Mouse (Mus musculus) cerebellum, adult 2 months (tissue): Measurements from ENCODE around the gene Slc35e3. TPM values are rescaled to one million over a fixed set of nuclear protein-coding genes. Genes with fewer than 3 reads are reported as not detected.

Experiments used
- DNase-seq, 2 experiments: peaks; one replicate each; pipeline ENCODE4 v3.0.0; 2021
- H3K27ac ChIP-seq: fragments of 200-500 bp; 2 replicates; pipeline ENCODE4 v1.5.1; 2012; ENCODE audit warnings: low read length, control low read depth, inconsistent platforms; ENCODE audit not compliant: insufficient read depth
- H3K27me3 ChIP-seq: fragments of 200-500 bp; 2 replicates; pipeline ENCODE4 v1.6.1; 2012; ENCODE audit warnings: inconsistent platforms, mild to moderate bottlenecking, low read length, moderate library complexity; ENCODE audit not compliant: control insufficient read depth, insufficient read depth
- H3K4me1 ChIP-seq: fragments of 200-500 bp; 2 replicates; pipeline ENCODE4 v1.6.1; 2011; ENCODE audit warnings: low read length; ENCODE audit not compliant: control insufficient read depth, insufficient read depth
- H3K4me3 ChIP-seq: fragments of 200-500 bp; replicated peaks from 2 replicates; pipeline ENCODE3; 2011; ENCODE audit warnings: mild to moderate bottlenecking, low read depth, low read length, control low read depth; ENCODE audit not compliant: insufficient read depth
- CTCF ChIP-seq: fragments of 200-500 bp; IDR thresholded peaks from 2 replicates; pipeline ENCODE4 v1.5.1; 2011; ENCODE audit warnings: low read depth, mild to moderate bottlenecking, control low read depth, low read length, moderate library complexity, borderline replicate concordance; ENCODE audit not compliant: insufficient read depth
- POLR2A ChIP-seq: fragments of 200-500 bp; IDR thresholded peaks from 2 replicates; pipeline ENCODE4 v1.6.1; 2011; ENCODE audit warnings: low read length, control low read depth, borderline replicate concordance; ENCODE audit not compliant: insufficient read depth
- WGBS: fragments of 180-500 bp; shearing (Covaris S2); methylation state at CpG from one replicate; pipeline ENCODE4 v1.1.7; 2018; 5-methylcytosine and 5-hydroxymethylcytosine counted together
- polyA plus RNA-seq: library from polyadenylated mRNA; depleted of rRNA; stranded (reverse); fragments of >200 nt; gene quantifications from 2 replicates; pipeline ENCODE4 v1.2.3, GENCODE M21; 2012; rRNA removed

Gene Slc35e3
- polyA plus RNA-seq, 1 experiment: 27.8 TPM

DNA sequence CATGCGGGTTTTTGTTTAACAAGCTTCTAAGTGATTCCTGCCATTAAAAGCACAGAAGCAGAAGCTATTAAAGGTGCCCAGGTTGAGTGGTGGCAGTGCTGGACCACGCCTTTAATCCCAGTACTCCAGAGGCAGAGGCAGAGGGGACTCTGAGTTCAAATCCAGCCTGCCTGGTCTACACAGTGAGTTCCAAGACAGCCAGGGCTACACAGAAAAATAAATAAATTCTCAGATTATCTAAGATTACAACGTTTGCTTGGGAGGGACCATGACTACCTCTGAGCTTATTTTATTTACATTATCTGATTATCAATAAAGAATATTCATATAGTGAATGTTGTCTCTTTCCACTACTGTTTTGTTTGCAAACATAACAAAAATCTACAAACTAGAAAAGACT lies 59.1 kb downstream of the Slc35e3 start:
- H3K4me1 ChIP-seq: no peaks in the 10 kb centered on the region
- WGBS: 84% methylated on average over 3 of the region's 3 CpGs
- TF ChIP-seq POLR2A (no peak), CTCF (no peak)
- no peak overlapping the region for H3K4me3 ChIP-seq
- no peak for DNase-seq
- H3K27me3 ChIP-seq: no peaks in the 10 kb centered on the region
- no peak overlapping the region for H3K27ac ChIP-seq

DNA sequence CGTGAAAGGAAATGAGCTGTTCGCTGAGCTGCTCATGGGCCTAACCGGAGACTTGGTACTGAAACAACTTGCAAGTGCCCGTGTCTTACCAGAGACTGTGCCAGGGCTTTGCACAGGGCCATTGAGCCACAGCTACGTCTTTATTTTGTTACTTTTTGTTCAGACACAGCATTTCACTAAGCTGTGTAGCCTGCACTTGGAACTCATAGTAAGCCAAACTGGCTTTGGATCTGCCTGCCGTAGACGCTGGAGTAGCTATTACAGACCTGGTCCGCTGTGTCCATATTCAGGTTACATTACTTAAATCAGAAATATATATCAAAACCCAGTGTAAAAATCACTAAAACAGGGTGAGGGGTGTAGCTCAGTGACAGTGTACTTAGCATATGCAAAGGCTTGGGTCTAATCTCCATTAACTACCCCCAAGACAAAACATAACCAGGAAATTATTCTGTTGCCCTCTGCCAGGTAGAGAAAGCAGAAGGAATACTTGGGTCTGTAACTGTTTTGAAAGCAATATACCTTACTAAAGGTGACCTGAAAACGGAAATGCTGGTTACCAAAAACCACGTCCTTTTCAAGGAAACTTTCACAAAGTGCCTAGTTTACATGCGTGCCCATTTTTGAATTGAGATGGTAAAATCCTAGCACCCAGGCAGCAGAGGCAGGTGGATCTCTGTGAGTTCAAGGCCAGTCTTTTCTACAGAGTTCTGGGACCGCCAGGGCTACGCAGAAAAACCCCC lies 60.1 kb downstream of the Slc35e3 start:
- H3K4me3 ChIP-seq: no peak overlapping the region
- no peak for DNase-seq
- TF ChIP-seq POLR2A (no peak), CTCF (no peak)
- no peaks in the 10 kb centered on the region for H3K4me1 ChIP-seq
- 89% methylated on average over 13 of the region's 13 CpGs for WGBS
- no peak overlapping the region for H3K27ac ChIP-seq
- no peaks in the 10 kb centered on the region for H3K27me3 ChIP-seq

DNA sequence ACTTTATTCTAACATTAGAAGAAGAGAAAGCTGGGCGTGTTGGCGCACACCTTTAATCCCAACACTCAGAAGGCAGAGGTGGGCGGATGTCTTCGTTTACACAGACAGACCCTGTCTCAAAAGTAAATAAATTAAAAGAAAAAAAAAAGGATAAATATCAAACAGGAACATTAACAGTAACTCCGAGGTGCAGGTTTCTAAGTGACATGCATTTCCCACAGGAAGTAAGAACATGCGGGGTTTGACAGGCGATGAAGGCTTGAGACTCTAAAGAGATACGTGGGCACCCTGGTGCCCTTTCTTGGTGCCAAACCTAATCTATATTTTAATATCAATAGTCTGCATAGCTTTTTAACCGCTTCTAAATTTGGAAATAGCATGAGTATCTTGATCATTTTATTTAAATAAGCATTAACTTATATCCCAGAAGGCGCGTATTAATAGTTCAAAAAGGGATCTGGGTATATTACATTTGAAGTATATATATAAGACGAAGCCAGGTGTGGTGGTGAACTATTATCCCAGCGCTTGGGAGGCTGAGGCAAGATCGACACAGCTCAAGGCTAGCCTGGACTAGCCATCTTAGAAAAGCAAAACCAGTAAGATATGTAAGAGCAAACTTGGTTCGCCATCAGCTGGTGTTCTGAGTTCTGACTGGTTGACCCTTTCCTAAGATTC lies 60.9 kb downstream of the Slc35e3 start:
- Histone ChIP-seq H3K27me3 (no peaks in the 10 kb centered on the region), H3K4me1 (no peaks in the 10 kb centered on the region), H3K4me3 (no peak overlapping the region), H3K27ac (no peak overlapping the region)
- no peak for DNase-seq
- WGBS: 93% methylated on average over 15 of the region's 15 CpGs
- no peak for TF ChIP-seq POLR2A
- TF ChIP-seq CTCF: no peak

DNA sequence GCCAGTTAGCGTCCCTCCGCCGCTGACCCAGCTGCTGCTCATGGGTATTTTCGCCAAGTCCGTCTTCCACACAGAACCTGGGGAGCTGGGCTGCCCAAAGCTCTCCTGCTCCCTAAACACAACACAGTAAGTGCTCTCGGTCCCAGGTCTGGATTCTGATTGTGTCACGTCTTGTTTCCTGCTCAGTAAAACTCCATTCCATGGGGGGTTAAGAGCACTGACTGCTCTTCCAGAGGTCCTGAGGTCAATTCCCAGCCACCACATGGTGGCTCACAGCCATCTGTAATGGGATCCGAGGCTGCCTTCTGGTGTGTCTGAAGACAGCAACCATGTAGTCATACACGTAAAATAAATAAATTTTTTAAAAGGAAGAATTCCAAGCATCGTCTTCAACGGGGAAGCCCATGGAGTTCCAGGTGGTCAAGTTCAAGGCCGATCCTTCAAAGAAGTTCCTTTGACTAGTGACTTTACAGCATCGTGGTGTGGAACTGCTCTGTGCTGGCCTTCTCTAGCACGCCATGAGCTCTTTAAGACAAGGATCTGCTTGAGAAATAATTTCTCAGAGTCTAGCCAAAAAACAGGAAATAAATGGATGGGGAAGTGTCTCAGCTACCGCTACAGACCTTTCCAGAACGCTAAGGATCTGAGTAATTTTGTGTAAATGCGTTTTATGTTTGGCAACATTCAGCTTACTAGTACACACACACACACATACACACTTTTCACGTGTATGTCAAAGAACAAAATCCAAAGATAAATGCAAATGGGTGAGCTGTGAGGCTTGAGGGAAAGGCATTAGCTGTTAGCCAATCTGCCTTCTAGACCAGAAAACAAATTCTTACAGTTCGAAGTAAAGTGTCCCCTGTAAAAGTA lies 61.6 kb downstream of the Slc35e3 start:
- Histone ChIP-seq H3K27me3 (no peaks in the 10 kb centered on the region), H3K4me1 (no peaks in the 10 kb centered on the region), H3K4me3 (no peak overlapping the region), H3K27ac (no peak overlapping the region)
- DNase-seq: no peak
- no peak for TF ChIP-seq CTCF
- TF ChIP-seq POLR2A: no peak
- WGBS: 84% methylated on average over 19 of the region's 19 CpGs

DNA sequence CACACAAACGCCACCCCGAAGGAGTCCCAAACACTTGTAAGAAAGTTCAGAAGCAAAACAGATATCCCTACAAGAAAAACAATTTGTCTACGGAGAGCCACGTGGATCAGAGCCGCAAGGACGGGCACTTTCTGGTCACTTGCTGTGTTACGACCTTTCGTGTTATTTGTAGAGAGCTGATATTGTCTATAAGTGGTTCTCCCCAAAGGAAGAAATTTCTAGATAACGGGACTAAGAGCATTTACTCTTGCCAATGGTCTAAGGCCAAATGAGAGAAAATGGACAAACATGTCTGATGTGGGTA lies 62.5 kb downstream of the Slc35e3 start:
- no peak overlapping the region for H3K27ac ChIP-seq
- no peak for DNase-seq
- TF ChIP-seq CTCF (no peak), POLR2A (no peak)
- no peaks in the 10 kb centered on the region for H3K27me3 ChIP-seq
- no peak overlapping the region for H3K4me3 ChIP-seq
- 96% methylated on average over 9 of the region's 9 CpGs for WGBS
- H3K4me1 ChIP-seq: no peaks in the 10 kb centered on the region

Other genes with a start within 250 kb of the Slc35e3 start
- 9.5 and 13.6 TPM in 2 replicates for gene Cpm, start 116.9 kb downstream of the Slc35e3 start, polyA plus RNA-seq
- gene Mdm2, start 35.6 kb downstream of the Slc35e3 start, polyA plus RNA-seq: 60.7 and 67.6 TPM in 2 replicates
- 15.0 and 16.0 TPM in 2 replicates for gene Nup107, start 46.3 kb upstream of the Slc35e3 start, polyA plus RNA-seq
- gene Rap1b, start 99.7 kb upstream of the Slc35e3 start, polyA plus RNA-seq: 48.8 and 49.1 TPM in 2 replicates